Mouse (Mus musculus) thymus, postnatal 10 days (tissue): ENCODE measurements around the gene Tnfsf13.
"Not testable (repeated sequence)": the region's sequence is repeated elsewhere in the genome, so short reads cannot be mapped to it uniquely, and the experiment has no call there.

Experiments used
- DNase-seq, 2 experiments: peaks; one replicate each; pipeline ENCODE4 v3.0.0; 2021; ENCODE audit warnings: low spot score in 2 of 2

Tnfsf13 gene

DNA sequence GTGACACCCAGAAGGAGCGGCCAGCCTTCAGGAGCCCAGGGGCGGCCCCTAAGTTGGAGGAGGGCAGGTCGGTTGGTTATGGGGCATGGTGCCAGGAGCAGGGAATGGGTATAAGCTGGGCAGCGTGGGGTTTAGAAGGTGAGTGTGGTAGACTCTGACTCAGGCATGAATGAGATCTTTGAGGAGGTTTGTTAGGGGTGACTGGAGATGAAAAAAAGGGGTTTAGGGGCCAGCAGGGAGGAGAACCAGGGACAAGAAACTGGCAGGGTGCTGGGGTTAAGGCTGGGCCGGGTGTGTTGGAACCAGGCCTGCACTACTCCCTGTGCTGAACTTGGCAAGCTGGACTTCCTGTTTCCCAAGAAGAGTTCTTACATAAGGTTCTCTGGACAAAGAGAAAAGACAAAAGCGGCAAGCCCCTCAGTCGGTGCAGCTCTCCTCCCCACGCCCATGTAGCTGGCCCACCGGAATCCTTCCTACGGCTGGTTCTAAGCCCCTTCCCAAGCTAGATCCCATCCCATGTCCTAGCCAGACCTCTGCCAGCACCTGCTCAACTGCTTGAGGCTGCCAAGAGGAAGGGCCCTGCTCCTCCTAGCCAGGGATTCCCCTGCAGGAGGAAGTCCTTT is at the start of gene Tnfsf13:
Tnfsf13 (minus strand) TSS at position 259 of the 623 bp plus-strand sequence.
- DNase-seq = no peak

DNA sequence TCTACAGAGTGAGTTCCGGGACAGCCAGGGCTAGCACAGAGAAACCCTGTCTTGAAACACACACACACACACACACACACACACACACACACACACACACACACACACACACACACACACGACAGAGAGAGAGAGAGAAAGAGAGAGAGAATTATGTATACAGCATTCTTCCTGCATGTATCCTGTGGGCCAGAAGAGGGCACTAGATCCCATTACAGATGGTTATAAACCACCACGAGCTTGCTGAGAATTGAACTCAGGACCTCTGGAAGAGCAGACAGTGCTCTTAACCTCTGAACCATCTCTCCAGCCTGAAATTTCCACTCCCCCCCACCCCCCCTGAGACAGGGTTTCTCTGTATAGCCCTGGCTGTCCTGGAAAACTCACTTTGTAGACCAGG is 45.8 kb upstream of the Tnfsf13 start:
- DNase-seq = not testable (repeated sequence)

DNA sequence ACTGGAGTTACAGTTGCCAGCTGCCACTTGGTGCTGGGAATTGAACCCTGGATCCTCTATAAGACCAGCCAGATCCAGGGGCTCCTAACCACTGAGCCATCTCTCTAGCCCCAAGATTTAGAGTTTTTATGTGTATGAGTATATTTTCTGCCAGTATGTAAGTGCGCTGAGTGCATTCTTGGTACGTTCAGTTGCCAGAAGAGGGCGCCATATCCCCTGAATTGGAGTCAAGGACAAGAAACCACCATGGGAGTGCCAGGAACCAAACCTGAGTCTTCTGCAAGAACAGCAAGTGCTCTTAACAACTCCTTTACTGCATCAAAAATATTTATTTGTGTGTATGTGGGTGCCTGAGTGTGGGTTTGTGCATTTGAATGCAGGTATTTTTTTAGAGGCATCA is 43.5 kb upstream of the Tnfsf13 start:
- peak; percentile 45 to 79 for DNase-seq

DNA sequence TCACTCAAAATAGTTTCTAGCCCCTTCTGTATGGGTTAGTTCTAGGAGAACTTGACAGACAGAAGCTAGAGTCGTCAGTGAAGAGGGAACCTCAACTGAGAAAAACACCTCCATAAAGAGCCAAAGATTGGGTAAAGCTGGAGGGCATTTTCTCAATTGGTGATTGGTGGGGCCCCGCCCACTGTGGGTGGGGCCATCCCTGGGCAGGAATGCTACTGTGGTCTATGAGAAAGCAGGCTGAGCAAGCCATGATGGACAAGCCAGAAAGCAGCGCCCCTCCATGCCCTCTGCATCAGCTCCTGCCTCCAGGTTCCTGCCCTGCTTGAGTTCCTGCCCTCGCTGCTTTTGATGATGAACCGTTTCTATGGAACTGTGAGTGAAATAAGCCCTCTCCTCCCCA is 40.4 kb upstream of the Tnfsf13 start:
- DNase-seq = no peak

DNA sequence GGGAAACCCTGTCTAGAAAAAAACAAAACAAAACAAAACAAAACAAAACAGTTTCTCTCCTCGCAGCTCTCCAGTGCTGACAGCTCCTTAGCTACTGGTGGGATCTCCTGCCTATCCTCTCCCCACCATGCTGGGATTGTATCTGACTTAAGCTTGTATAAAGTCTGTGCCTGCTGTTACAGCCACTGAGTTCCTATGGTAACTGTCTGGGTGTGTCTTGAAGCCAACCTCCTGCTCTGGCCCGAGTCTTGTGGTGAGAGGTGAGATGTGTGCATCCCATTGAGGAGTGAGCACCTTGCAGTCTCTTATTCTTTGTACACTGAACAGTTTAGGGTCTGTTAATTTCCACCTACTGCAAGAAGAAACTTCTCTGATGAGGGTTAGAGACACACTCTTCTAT is 37.5 kb upstream of the Tnfsf13 start:
- no peak for DNase-seq

DNA sequence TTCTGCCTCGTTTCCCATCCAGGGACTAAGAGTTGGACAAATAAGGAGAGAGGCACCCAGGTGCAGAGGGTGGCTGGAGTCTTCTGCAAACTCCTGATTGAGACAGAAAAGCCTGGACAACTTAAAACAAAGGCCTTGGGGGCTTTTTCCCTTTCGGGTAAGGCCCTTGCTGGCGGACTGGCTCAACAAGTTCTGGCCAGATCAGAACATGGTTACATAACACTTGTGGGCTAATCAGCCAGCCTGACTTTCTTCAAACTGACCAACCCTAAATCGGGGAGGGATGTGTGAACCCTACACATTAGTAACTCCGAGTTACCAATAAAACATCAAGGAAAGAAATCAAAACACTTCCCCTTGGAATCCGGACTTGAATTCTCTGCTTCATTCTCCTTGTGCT is 35.3 kb upstream of the Tnfsf13 start:
- DNase-seq = no peak

DNA sequence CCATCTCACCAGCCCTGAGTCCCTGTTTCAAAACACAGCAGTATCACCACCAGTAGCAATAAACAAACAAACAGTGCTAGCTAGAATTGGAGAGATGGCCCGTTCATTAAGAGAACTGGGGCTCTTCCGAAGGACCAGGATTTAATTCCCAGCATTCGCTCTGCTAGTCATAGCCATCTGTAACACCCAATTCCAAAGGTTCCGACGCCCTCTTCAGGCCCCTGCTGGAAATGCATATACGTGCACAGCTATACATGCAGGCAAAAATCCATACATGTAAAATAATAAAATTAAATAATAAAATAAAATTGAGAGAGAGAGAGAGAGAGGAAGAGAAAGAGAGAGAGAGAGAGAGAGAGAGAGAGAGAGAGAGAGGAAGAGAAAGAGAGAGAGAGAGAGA is 33.8 kb upstream of the Tnfsf13 start:
- DNase-seq = no peak

DNA sequence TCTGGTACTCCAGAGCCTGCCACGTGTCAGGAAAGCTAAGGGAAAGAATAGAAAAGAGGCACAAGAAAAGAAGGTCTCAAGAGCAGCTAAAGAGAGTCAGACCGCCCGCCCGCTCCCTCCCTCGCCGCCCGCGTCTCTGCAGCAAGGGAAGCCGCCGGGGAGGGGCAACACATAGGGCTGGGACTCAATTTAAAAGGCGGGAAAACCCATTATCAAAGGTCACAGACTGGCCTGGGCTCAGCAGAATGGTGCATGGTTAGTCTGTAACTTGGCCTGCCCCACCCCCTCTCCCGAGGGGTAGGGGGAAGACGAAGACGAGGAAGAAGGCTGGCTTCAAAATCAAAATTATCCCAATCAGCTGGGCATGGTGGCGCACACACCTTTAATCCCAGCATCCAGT is 33.1 kb upstream of the Tnfsf13 start:
- DNase-seq = no peak

DNA sequence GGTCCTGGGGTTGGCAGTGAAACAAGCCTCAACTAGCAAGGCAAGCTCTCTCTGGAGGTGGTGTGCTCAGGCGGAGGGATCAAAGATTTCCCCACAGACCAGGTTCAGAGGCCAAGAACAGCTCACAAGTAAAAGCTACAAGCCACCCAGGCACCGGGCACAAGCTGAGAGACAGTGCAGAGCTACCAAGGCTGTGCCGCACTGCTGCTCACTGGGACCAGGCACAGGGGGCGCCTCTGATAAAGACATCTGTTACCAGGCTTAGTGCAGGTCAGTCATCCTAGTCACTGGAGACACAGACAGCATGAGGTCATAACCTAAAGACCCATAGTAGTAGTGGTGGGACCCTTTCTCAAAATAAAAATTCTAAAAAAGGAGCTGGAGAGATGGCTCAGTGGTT is 31.4 kb upstream of the Tnfsf13 start:
- no peak for DNase-seq

DNA sequence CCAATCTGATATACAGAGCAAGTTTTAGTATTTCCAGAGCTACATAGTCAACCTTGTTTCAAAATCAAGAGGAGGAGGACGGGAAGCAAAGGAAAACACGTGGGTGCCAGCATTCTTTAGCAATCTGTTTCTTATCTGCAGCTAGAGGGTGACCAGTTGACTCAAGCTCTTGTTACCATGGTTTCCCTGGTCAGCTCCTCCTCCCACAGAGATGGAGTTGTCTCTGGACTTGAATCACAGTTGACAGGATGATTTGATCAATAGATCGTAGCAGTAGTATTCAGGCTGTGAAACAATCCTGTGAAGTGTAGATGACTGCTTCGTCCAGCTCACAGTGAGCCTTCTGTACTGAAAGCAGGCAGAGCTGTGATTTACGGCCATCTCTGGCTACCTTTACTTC is 30.3 kb upstream of the Tnfsf13 start:
- no peak for DNase-seq

DNA sequence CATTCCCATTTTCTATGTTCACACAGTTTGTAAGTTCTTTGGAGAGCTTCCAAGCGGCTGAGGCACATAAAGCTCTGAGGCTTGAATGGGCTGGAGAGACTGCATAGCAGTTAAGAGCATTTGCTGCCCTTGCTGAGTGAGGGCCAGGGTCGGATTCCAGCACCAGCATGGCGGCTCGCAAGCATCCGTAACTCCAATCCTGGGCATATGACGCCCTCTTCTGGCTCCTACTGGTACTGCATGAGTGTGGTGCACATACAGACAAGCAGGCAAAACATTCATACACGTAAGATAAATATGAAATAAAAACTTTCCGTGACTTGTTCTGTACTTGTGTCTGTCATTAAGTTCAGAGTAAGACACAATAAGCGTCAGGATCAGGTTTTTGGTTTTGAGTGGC is 29.9 kb upstream of the Tnfsf13 start:
- DNase-seq = no peak

DNA sequence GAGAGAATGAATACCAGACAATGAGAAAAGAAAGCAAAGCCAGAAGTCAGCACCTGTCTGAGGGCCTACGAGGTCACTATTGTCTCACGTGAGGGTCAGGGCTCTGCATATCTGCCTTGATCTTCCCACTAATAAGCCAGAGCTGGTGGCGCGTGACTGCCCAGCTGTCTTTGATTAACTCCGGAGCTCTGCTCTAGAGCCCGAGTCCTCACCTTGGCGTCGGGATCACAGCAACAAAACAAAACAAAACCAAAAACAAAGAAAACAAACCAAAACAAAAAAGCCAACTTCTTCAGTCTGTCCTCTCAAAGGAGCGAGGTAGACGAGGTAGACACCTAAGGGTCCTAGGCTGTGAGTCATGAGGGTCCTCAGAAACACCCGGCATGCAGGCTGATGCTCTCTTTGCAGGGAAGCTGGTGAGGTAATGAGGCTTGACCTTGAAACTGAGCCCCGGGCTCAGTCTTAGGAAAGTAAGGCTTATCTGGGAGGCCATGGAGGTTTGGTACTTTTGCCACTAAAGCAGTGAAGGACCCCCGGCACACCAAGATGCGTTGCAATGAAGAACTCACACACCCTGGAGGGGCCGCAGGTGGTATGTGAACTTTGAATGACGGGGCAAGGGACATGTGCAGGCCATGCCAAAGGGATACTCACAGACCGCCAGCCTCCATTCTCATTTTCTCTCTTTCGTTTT is 29.2 kb upstream of the Tnfsf13 start:
- DNase-seq = no peak

DNA sequence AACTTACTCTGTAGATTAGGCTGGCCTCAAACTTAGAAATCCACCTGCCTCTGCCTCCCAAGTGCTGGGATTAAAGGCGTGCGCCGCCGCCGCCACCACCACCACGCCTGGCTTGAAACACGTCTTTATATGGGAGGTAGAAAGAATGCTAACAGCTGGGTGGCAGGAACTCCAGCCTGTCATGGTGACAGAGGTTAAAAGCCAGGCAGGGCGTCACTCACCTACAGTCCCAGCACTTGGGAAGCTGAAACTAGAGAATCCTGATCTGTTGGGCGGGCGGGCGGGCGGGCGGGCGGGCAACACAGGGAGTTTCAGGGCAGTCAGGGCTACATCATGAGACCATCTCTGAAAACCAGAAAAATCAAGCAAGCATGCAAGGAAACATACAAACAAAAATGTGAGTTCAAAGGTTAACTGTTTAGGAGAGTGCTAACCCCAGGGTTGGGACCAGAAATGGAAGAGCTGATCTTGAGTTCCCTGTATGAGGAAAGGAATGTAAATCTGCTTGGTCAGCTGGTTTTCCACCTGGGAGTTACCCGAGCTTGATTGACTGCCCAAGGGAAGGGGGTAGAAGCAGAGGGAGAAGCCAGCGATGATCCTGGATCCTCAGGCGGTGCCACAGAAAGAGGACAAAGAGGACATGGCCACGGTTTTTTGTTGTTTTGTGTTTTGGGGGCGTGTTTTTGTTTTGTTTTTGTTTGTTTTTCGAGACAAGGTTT is 27.5 kb upstream of the Tnfsf13 start:
- DNase-seq = no peak

DNA sequence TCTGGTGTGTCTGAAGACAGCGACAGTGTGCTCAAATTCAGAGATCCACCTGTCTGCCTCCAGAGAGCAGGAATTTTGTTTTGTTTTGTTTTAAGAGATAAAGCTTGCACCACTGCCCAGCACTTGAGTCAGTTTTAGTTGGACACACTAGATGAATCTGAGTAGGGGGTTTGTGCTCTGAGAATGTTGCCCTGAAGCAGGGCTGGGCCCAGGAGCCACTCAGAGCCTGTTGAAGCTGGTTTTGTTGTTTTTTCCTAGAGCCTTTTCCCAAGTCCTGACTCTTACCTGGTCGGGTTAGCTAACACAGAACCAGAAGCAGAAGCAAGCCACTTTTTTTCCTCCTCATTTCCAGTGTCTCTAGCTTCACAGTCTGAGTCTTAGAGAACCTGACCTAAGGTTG is 25.5 kb upstream of the Tnfsf13 start:
- DNase-seq = no peak

DNA sequence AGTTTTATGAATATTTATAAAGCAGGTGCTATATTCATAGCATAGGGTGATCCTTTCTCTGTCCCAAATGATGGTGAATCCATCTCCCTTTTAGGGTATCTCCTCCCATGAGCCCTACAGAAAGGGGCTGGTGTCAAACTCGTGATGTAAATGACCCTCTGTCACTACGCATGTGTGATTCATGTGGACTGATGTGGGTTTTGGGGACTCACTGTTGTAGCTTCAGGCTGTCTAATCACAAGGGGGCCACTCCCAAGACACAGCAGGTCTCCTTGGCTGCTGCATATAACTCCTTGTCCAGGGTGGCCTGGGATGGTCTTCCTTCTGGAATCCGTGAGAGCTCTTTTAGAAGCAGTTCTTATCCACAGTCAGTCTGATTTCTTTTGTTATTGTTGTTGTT is 24.9 kb upstream of the Tnfsf13 start:
- no peak for DNase-seq

DNA sequence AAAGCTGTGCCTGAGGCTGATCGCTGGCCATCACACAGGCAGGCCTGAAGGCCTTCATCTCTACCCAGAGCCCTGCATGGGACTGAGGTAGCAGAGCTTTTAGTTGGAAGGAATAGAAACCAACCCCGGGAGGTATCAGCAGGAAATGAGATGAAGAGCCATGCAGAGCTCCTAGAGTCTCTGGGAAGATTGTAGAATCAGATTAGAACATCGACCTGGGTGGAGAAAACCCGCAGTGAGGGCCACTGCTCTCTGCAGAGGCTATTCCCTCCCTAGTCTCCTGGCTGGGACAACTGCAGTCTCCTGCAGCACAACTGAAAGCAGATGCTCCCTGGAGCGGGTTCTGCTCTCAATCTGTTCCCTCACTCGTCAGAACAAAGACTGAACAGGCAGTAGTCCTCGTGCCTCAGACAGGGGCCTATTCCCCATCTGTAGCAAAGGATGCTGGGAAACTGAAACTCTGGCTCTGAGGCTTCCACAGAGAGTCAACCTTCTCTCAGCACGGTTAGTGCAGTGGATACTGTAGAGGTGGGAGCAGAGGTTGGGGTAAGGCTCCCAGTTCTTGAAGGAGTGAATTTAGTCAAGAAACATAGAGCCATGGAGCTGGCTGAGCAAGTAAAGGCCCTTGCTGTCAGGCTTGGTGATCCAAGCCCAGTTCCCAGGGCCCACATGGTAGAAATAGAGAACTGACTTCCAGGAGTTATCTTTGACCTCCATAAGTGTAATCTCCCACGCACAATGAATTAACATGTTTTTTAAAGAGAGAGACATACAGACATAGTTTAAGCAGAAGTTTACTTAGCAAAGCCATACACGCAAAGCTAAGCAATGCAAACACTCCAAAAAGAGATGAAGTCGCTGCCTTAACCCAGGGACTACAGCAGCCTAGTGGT is 24.2 kb upstream of the Tnfsf13 start:
- no peak for DNase-seq

DNA sequence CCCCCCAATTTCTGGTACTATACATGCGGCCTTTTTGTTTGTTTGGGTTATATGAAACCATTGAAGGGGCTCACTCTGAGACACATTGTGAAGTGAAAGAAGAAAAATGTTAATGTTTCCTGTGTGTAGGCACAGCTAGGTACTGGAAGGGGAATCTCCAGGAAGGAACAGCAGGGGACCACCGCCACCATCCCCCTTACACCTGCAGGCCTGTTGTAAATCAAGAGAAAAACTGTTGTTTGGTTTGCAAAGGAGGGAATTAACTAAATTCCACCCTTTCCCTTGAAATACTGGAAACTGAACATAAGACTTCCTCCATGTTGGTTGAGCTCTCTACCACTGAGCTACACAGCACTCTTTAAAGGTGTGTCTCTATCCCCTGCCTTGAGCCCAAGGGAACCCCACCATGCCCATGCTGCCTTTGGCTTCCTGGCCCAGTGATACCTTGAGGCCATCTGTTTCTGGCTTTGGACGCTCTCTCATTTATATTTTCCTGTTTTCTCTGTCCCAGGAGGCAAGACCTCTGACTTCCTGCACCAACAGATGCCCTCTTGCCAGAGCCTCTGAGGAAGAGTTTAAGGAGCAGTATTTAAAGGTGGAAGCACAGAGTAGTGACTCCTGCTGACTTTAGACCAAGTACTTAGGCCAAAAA is 23.2 kb upstream of the Tnfsf13 start:
- DNase-seq = no peak

DNA sequence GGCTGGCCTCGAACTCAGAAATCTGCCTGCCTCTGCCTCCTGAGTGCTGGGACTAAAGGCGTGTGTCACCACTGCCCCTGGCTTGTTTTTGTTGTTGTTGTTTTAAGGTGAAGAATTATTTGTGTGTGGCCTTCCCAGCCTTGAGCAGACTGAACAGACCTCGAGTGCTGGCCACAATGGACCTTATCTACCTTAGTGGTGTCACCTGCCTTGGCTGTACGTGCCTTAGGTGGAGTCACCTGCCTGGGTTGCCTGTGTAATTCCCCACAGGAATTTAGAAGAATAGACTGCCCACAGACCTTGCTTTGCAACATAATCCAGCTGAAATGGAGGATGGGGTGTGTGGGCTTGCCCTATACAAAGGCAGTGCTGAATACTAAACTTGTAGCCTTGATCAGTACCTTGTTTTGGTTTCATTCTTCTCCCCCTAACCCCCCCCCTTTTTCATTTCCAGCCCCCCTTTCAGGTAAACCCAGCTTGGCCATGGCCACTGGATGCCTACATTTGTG is 22.3 kb upstream of the Tnfsf13 start:
- DNase-seq = no peak

DNA sequence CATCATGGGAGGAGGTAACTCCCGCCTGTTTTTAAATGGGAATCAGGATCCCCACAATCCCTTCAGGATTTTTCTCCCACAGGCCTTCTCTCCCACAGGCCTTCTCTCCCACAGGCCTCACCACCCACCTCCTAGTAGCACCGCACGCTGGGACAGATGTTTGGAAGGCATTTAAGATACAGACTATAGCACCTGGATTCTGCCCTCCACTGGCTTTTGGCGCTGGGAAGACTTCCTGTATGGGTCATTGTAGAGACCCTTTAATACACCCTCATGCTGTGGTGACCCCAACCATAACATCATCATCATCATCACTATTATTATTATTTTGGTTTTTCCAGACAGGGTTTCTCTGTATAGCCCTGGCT is 21.9 kb upstream of the Tnfsf13 start:
- DNase-seq = no peak

DNA sequence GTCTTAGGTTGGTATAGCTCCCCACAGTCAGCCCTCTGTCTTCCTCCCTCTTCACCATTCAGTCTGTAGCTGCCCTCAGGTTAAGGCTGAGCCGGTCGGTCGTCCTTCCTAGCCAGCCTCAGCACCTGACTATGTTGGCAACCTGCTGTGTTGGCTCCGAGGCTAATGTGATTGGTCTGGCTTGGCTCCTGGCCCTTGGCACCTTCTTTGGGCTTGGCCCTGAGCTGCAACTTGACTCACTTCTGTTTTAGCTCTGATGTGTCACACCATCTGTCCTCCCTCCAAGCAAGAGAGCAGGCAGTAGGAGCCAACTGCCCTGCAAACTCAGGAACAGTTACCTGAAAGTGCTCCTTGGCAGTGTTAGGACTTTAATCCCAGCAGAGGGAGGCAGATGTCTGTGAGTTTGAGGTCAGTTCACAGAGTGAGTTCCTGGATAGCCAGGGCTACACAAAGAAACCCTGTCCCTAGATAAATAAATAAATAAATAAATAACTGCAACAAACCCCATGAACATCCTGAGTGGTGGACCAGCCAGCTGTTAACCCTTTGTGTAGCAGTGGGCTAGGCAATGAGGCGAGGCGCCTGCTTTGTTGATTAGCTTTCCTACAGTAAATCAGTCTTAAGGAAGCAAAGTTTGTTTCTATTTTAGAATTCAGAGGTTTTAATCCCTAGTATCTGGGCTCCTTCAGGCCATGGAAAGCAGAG is 21.3 kb upstream of the Tnfsf13 start:
- DNase-seq = no peak

DNA sequence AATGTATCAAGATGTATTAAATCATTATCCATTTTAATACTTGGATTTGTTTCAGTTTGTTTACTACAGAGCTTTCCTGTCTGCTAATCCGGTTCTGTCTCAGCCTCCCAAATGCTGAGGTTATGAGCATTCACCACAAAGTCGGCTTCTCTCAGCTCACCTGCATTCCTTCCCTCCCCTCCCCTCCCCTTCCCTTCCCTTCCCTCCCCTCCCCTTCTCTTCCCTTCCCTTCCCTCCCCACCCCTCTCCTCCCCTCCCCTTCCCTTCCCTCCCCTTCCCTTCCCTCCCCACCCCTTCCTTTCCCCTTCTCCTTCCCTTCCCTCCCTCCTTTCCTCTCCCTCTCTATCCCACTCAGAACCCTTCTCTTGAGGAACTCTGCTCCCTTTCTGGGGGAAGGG is 19.0 kb upstream of the Tnfsf13 start:
- DNase-seq = no peak
